Mouse (Mus musculus) large intestine, adult 2 months (tissue): ENCODE data around the gene Apobr. TPM values are rescaled to one million over a fixed set of nuclear protein-coding genes. Genes with fewer than 3 reads are reported as not detected.

Experiments used
- DNase-seq: peaks from one replicate; pipeline ENCODE4 v3.0.0-alpha.2; 2012; ENCODE audit warnings: low read depth, low spot score
- WGBS: fragments of 180-500 bp; shearing (Covaris S2); methylation state at CpG from one replicate; pipeline ENCODE4 v1.1.7; 2018; 5-methylcytosine and 5-hydroxymethylcytosine counted together
- polyA plus RNA-seq: library from polyadenylated mRNA; depleted of rRNA; stranded (reverse); fragments of >200 nt; gene quantifications from 2 replicates; pipeline ENCODE4 v1.2.3, GENCODE M21; 2012

Gene Apobr
- polyA plus RNA-seq, 1 experiment: 1.6 TPM

- 75% methylated on average over 5 of the region's 5 CpGs for WGBS
- DNase-seq: no peak
Measured at GRCm38 (mm10) chr7:126595890-126596289, 11.1 kb downstream of the Apobr start.

GRCm38 (mm10) chr7:126596414-126596813, 11.7 kb downstream of the Apobr start:
- 52% methylated on average over 6 of the region's 6 CpGs for WGBS
- DNase-seq: no peak

DNA sequence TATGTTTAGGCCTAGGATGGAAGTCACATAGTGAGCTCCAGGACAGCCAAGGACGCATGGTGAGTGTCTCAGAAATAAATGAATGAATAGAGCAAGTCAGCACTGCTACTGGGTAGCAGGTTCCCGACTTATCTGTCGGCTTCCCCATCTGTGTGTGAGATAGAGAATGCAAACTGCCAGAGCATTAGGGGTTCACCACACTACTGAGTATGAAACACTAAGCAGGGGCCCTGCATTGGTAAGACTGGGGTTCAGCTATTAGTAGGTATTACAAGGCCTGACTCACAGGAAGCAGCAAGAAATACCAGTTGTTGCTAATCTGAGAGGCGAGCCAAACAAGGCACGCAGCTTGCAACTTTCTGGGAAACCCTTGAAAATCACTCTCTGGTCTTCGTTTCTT, 14.2 kb downstream of the Apobr start:
- DNase-seq: no peak
- 80% methylated on average over 6 of the region's 6 CpGs for WGBS

DNA sequence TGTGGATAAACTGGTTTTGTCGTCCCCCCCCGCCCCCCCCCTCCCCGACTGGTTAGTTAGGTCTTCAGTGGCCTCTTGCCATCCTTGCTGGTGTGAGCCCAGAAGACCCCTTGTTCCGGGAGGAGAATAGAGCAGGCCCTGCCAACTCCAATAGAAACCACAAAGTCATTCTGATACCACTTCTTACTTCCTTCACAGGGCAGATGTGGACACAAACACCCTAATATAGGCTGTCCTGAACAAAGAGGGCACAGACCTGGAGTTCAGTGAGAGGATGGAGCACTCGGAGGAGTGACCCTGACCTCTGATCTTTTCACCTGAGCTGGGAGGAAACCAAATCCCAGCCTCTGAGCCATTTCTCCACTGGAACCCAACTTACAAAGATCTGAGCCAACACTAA, 17.2 kb downstream of the Apobr start:
- no peak for DNase-seq
- WGBS: 24% methylated on average over 5 of the region's 5 CpGs

DNA sequence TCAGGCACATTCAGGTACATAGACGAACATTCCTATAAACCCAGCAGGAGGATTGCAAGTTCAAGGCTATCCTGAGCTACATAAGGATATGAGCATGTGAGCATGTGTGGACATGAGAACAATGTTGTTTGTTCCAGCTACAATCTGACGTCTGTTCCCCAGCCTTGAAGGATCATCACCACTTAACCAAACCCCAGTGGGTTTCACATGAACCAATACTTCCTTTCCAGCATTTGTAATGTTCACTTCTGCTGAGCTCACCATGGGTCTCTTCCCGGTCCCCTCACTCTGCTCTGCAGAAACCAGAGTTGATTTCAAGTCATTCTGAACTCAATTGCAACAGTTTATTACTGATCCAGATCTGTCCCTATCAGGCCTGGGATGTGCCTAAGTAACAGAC, 17.9 kb downstream of the Apobr start:
- 83% methylated on average over 3 of the region's 3 CpGs for WGBS
- DNase-seq: no peak

- 22% methylated on average over 5 of the region's 5 CpGs for WGBS
- DNase-seq: no peak
Measured at GRCm38 (mm10) chr7:126606611-126607010, 21.9 kb downstream of the Apobr start.

- WGBS: 52% methylated on average over 3 of the region's 3 CpGs
- DNase-seq: no peak
Measured at GRCm38 (mm10) chr7:126607064-126607463, 22.3 kb downstream of the Apobr start.

DNA sequence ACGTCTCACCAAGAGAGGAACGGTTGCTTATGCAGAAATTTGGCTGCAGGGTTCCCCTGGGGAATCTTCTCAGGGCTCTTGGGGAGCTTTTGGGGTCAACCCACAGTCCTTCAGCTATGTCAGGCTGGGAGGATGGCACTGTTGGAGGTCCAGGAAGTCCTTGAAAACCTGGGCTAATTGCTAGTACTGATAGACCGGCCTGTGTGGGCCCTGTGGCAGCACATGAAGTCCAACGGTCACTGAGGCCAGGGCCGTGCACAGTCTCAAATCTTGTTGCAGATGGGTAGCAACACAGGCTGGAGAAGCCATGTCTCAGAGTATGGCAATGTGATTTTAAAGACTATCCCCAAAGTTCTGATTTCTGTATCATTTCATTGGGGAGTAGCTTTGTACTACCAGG, 23.1 kb downstream of the Apobr start:
- no peak for DNase-seq
- 79% methylated on average over 5 of the region's 5 CpGs for WGBS

GRCm38 (mm10) chr7:126612736-126613135, 28.0 kb downstream of the Apobr start:
- 93% methylated on average over 3 of the region's 3 CpGs for WGBS
- DNase-seq: no peak

GRCm38 (mm10) chr7:126616707-126617106, 32.0 kb downstream of the Apobr start:
- WGBS: 80% methylated on average over 3 of the region's 3 CpGs
- no peak for DNase-seq

DNA sequence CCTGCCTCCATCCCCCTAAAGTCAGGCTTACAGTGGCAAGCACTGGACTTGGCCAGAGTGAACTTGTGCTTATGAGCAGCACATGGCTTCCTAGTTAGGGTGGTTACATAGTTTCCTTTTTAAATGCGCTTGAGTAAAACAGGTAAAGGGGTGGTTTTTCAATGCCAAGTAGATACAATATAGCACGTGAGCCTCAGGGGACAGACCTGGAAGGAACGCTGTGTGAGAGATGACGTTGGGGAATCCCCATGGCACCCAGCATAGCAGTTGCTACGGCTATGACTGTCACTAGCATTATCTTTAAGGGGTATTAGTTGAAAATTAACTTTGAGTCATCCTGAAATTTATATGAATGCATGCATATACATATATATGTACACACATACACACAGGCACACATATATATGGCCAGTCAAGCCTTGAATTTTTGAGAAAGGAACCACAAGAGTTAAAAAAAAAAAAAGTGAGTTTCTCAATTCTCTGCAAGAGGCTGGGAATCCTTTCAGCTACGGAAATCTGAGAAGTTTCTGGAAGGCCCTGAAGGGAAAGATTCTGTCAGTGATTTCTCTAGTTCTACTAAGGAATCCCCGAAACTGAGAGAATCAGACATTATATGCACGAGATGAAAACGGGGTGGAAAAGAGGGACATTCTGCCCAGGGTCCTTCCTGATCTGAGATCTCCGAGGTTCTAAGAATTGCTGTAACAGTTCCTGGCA, 35.0 kb downstream of the Apobr start:
- WGBS: 63% methylated on average over 10 of the region's 10 CpGs

GRCm38 (mm10) chr7:126621452-126622359, 37.0 kb downstream of the Apobr start:
- 43% methylated on average over 9 of the region's 9 CpGs for WGBS

More for the DNA sequence above, 35.0 kb downstream of the Apobr start:
- no peak for DNase-seq

DNA sequence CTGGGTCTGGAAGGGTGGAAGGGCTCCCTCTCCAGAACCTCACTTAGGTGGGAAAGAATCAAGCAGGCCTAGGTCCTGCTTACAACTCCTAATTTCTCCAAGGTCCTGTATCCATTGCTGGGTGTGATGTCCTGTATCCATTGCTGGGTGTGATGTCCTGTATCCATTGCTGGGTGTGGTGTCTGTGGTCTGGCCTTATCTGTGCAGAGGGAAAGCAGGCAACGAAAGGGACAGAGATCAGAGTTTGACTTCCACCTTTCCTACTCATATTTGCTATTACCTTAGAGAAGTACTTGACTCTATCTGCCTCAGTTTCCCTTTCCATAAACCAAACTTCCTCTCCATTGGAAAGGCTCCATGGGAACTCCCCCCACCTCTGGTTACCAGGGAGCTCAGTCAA, 38.6 kb downstream of the Apobr start:
- 50% methylated on average over 1 of the region's 1 CpGs for WGBS
- DNase-seq: no peak

More at GRCm38 (mm10) chr7:126621452-126622359, 37.0 kb downstream of the Apobr start:
- DNase-seq: no peak

DNA sequence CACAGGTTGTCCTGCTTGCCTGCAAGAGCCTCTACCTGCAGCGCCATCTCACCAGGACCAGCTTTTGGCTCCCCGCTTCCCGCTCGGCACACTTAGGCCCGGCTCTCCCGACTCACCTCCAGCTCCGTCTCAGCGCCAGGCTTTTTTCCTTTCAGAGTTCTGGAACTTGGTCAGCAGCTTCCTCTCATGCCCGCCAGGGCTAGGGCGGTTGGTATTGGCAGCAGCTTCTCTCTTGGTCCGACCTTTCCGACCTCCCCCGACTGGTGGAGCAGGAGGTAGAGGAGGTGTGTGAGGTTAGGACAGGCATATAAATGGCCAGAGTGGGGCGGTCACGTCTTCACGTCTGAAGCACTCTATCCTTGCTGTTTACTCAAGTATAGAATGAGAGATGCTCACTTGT, 40.0 kb downstream of the Apobr start:
- WGBS: 66% methylated on average over 16 of the region's 16 CpGs
- no peak for DNase-seq

- 4% methylated on average over 6 of the region's 6 CpGs for WGBS
- no peak for DNase-seq
Measured at GRCm38 (mm10) chr7:126625369-126625768, 40.6 kb downstream of the Apobr start.

GRCm38 (mm10) chr7:126625807-126626600, 41.3 kb downstream of the Apobr start:
- WGBS: 55% methylated on average over 3 of the region's 3 CpGs
- no peak for DNase-seq

DNA sequence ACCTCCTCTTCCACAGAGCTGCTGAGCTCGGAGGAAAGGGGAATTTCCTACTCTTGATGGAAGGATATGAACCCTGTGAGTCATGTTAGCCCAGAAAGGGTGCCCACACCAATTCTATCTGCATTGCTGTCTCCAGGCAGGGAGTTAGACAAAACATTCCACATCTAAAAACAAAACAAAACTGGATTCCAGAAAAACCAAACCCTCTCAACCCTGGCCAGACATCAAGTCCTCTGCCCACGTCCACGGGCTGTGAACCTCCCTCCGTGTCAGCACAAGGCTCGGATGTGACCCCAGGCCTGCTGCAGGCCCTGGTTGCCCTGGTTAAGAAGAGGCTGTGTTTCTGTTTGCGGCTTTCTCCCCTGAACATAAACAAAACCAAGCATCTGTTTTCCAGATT, 43.4 kb downstream of the Apobr start:
- WGBS: 65% methylated on average over 6 of the region's 6 CpGs
- no peak for DNase-seq

DNA sequence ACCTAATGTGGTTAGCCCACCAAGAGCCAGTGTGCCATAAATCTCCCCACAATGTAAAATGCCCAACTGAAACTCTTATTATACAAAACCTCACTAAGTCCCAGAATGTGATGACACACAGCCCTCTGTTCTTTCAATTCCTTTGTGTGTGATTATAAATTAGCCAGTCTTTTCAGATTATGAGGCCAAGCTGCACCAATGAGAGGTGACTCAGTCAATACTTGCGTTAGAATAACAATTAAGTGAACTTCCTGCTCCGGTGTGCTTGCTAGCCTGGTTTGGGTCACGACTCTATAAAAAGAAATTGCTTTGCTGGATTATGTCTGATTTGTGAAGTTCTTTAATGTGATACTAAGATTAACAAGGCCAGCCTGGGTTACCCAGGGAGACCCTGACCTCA, 45.2 kb downstream of the Apobr start:
- no peak for DNase-seq
- WGBS: 12% methylated on average over 3 of the region's 3 CpGs

- 46% methylated on average over 4 of the region's 4 CpGs for WGBS
- DNase-seq: no peak
Measured at GRCm38 (mm10) chr7:126630824-126631518, 46.2 kb downstream of the Apobr start, which contains the start of gene Nupr1. Gene Nupr1, minus strand, starts transcription at chr7:126630861.
